Mouse (Mus musculus) left cerebral cortex, postnatal 14 days (tissue): ENCODE results near the gene Srpk2. TPM values are rescaled to one million over a fixed set of nuclear protein-coding genes. Genes with fewer than 3 reads are reported as not detected.
"Not testable (repeated sequence)": the region's sequence is repeated elsewhere in the genome, so short reads cannot be mapped to it uniquely, and the experiment has no call there.

ENCODE experiments used
- DNase-seq, 2 experiments: peaks; one replicate each; pipeline ENCODE4 v3.0.0; 2021 to 2022; ENCODE audit warnings: low spot score in 2 of 2, mixed read lengths in 1 of 2
- intact Hi-C: fragments of 180-260 bp; cut with DNase I; formaldehyde crosslinking; loops from one replicate; pipeline ENCODE4 v1.15.1; 2025
- total RNA-seq, 2 experiments: library from RNA; stranded (reverse); gene quantifications; 2 replicates each; pipeline ENCODE4 v1.2.3; 2021

Gene Srpk2
- total RNA-seq, 2 experiments from 2014 or later = 182 to 186 TPM

- intact Hi-C loops = no loop called here
- no peak for DNase-seq
Measured at GRCm38 (mm10) chr5:23466546-23466945, 217.9 kb downstream of the Srpk2 start.

GRCm38 (mm10) chr5:23464743-23465142 lies 219.7 kb downstream of the Srpk2 start:
- no peak for DNase-seq
- intact Hi-C loops = no loop called here

GRCm38 (mm10) chr5:23464247-23464646 lies 220.2 kb downstream of the Srpk2 start:
- intact Hi-C loops = no loop called here
- no peak for DNase-seq

- no peak for DNase-seq
- intact Hi-C loops = no loop called here
Measured at GRCm38 (mm10) chr5:23461688-23462087, 222.7 kb downstream of the Srpk2 start.

- intact Hi-C loops, DNase-seq: not testable (repeated sequence)
Measured at GRCm38 (mm10) chr5:23453561-23453960, 230.9 kb downstream of the Srpk2 start.

Other genes starting within 250 kb of the Srpk2 start
- 10 to 100 TPM; 17.4 to 17.5 TPM for gene Pus7, start 99.1 kb upstream of the Srpk2 start, total RNA-seq
- 10 to 100 TPM; 22.9 to 23.5 TPM for gene Rint1, start 103.1 kb upstream of the Srpk2 start, total RNA-seq
- 10 to 100 TPM; 78.2 to 85.0 TPM for gene Tomm7, start 159.5 kb upstream of the Srpk2 start, total RNA-seq